Mouse (Mus musculus) forebrain, embryonic 14.5 days (tissue): ENCODE data around the gene Stab2. TPM values are rescaled to one million over a fixed set of nuclear protein-coding genes. Genes with fewer than 3 reads are reported as not detected.
A peak's percentile ranks its signal among the peaks of the same experiment; 100 is the strongest.

Experiments
- ATAC-seq: fragments of 200-750 bp; cut with Nextera tagmentation; 2 replicates; pipeline ENCODE4 v1.8.0; 2017; ENCODE audit warnings: mild to moderate bottlenecking, moderate library complexity
- DNase-seq: peaks from one replicate; pipeline ENCODE4 v3.0.0-alpha.2; 2015; ENCODE audit warnings: low spot score
- H3K27ac ChIP-seq: fragments of 300-500 bp; sonication (generic); 2 replicates; pipeline ENCODE4 v1.5.1; 2014; ENCODE audit warnings: low read depth, mild to moderate bottlenecking, control low read depth, low read length, moderate library complexity
- H3K27me3 ChIP-seq: fragments of 300-500 bp; sonication (generic); replicated peaks from 2 replicates; pipeline ENCODE4 v1.6.1; 2014; ENCODE audit warnings: low read length, control low read depth, mixed read lengths; ENCODE audit not compliant: control insufficient read depth, insufficient read depth
- H3K36me3 ChIP-seq: fragments of 300-500 bp; sonication (generic); 2 replicates; pipeline ENCODE4 v1.6.1; 2014; ENCODE audit warnings: low read length, control low read depth; ENCODE audit not compliant: control insufficient read depth, insufficient read depth
- H3K4me1 ChIP-seq: fragments of 300-500 bp; sonication (generic); 2 replicates; pipeline ENCODE4 v1.6.1; 2014; ENCODE audit warnings: antibody characterized with exemption, low read length, control low read depth; ENCODE audit not compliant: control insufficient read depth, insufficient read depth
- H3K4me2 ChIP-seq: fragments of 300-500 bp; sonication (generic); 2 replicates; pipeline ENCODE4 v1.6.1; 2014; ENCODE audit warnings: mild to moderate bottlenecking, control low read depth, low read length
- H3K4me3 ChIP-seq: fragments of 300-500 bp; sonication (generic); 2 replicates; pipeline ENCODE4 v1.5.1; 2014; ENCODE audit warnings: low read depth, low read length, control low read depth
- H3K9ac ChIP-seq: fragments of 300-500 bp; sonication (generic); 2 replicates; pipeline ENCODE4 v1.6.1; 2014; ENCODE audit warnings: mild to moderate bottlenecking, low read length, control low read depth, moderate library complexity
- H3K9me3 ChIP-seq: fragments of 300-500 bp; sonication (generic); replicated peaks from 2 replicates; pipeline ENCODE4 v1.6.1; 2016; ENCODE audit warnings: low read length, control low read depth, mixed read lengths; ENCODE audit not compliant: control insufficient read depth
- WGBS: fragments of 180-500 bp; shearing (Covaris S2); extraction: QIAGEN DNeasy Blood & Tissue Kit; methylation state at CpG from one replicate; pipeline ENCODE4 v1.1.7; 2014; 5-methylcytosine and 5-hydroxymethylcytosine counted together
- polyA plus RNA-seq: library from polyadenylated mRNA; unstranded; fragments of >200 nt; fragmentation: Nextera tagmentation; extraction: Ambion mirVana; gene quantifications from 2 replicates; pipeline ENCODE4 v1.2.1, GENCODE M21; 2014

The Stab2 gene
- polyA plus RNA-seq, 1 experiment from 2014 or later = 0.25 TPM

- Histone ChIP-seq H3K27me3 (no peaks in the 10 kb centered on the region), H3K4me2 (no peak overlapping the region), H3K9ac (no peak overlapping the region), H3K27ac (no peak overlapping the region), H3K36me3 (no peaks in the 10 kb centered on the region), H3K4me3 (no peak overlapping the region), H3K9me3 (no peaks in the 10 kb centered on the region), H3K4me1 (no peaks in the 10 kb centered on the region)
- ATAC-seq (no peak), DNase-seq (no peak)
- WGBS = 85% methylated on average over 1 of the region's 1 CpGs
Measured at GRCm38 (mm10) chr10:86891066-86891465, 116.8 kb downstream of the Stab2 start.

GRCm38 (mm10) chr10:86890166-86890930 lies 117.5 kb downstream of the Stab2 start:
- Histone ChIP-seq H3K4me1 (no peaks in the 10 kb centered on the region), H3K36me3 (no peaks in the 10 kb centered on the region), H3K9ac (no peak overlapping the region), H3K4me2 (no peak overlapping the region), H3K27me3 (no peaks in the 10 kb centered on the region), H3K27ac (no peak overlapping the region), H3K4me3 (no peak overlapping the region), H3K9me3 (no peaks in the 10 kb centered on the region)
- 89% methylated on average over 14 of the region's 14 CpGs for whole genome bisulfite sequencing
- ATAC-seq (no peak), DNase-seq (peak; percentile 23)

- DNase-seq = no peak
Measured at GRCm38 (mm10) chr10:86889440-86889839, 118.4 kb downstream of the Stab2 start.

GRCm38 (mm10) chr10:86886434-86886833 lies 121.4 kb downstream of the Stab2 start:
- Histone ChIP-seq H3K4me3 (no peak overlapping the region), H3K27ac (no peak overlapping the region), H3K9me3 (no peaks in the 10 kb centered on the region), H3K9ac (no peak overlapping the region), H3K4me2 (no peak overlapping the region), H3K4me1 (no peaks in the 10 kb centered on the region), H3K36me3 (no peaks in the 10 kb centered on the region), H3K27me3 (no peaks in the 10 kb centered on the region)
- DNase-seq (no peak), ATAC-seq (no peak)
- 100% methylated on average over 1 of the region's 1 CpGs for WGBS

More at GRCm38 (mm10) chr10:86889440-86889839, 118.4 kb downstream of the Stab2 start:
- H3K27me3 ChIP-seq = no peaks in the 10 kb centered on the region
- no peak overlapping the region for H3K4me3 ChIP-seq
- no peak overlapping the region for H3K4me2 ChIP-seq
- H3K27ac ChIP-seq = no peak overlapping the region
- no peaks in the 10 kb centered on the region for H3K36me3 ChIP-seq
- no peaks in the 10 kb centered on the region for H3K4me1 ChIP-seq
- H3K9ac ChIP-seq = no peak overlapping the region
- no peak for ATAC-seq
- no peaks in the 10 kb centered on the region for H3K9me3 ChIP-seq

- no peaks in the 10 kb centered on the region for H3K36me3 ChIP-seq
- no peak overlapping the region for H3K4me2 ChIP-seq
- H3K4me1 ChIP-seq = no peaks in the 10 kb centered on the region
- no peaks in the 10 kb centered on the region for H3K9me3 ChIP-seq
- no peak overlapping the region for H3K27ac ChIP-seq
- ATAC-seq (no peak), DNase-seq (no peak)
- H3K9ac ChIP-seq = no peak overlapping the region
- no peaks in the 10 kb centered on the region for H3K27me3 ChIP-seq
- no peak overlapping the region for H3K4me3 ChIP-seq
Measured at GRCm38 (mm10) chr10:86881448-86881847, 126.4 kb downstream of the Stab2 start.

- WGBS = 37% methylated on average over 4 of the region's 5 CpGs
- Histone ChIP-seq H3K4me2 (no peak overlapping the region), H3K36me3 (no peaks in the 10 kb centered on the region), H3K4me3 (no peak overlapping the region), H3K9ac (no peak overlapping the region), H3K27me3 (no peaks in the 10 kb centered on the region), H3K4me1 (no peaks in the 10 kb centered on the region), H3K9me3 (no peaks in the 10 kb centered on the region), H3K27ac (no peak overlapping the region)
- peak; percentile 16 for DNase-seq
- ATAC-seq = no peak
Measured at GRCm38 (mm10) chr10:86880071-86880806, 127.6 kb downstream of the Stab2 start.

- no peak overlapping the region for H3K4me3 ChIP-seq
- no peak overlapping the region for H3K27ac ChIP-seq
- H3K4me2 ChIP-seq = no peak overlapping the region
- DNase-seq (no peak), ATAC-seq (no peak)
- 86% methylated on average over 7 of the region's 7 CpGs for WGBS
- H3K4me1 ChIP-seq = no peaks in the 10 kb centered on the region
- H3K9me3 ChIP-seq = no peaks in the 10 kb centered on the region
- no peaks in the 10 kb centered on the region for H3K36me3 ChIP-seq
- H3K9ac ChIP-seq = no peak overlapping the region
- no peaks in the 10 kb centered on the region for H3K27me3 ChIP-seq
Measured at GRCm38 (mm10) chr10:86878721-86879120, 129.1 kb downstream of the Stab2 start.

- Histone ChIP-seq H3K4me2 (no peak overlapping the region), H3K27ac (no peak overlapping the region), H3K4me3 (no peak overlapping the region), H3K4me1 (no peaks in the 10 kb centered on the region), H3K9ac (no peak overlapping the region), H3K36me3 (no peaks in the 10 kb centered on the region), H3K27me3 (no peaks in the 10 kb centered on the region), H3K9me3 (no peaks in the 10 kb centered on the region)
- WGBS = 73% methylated on average over 5 of the region's 5 CpGs
- ATAC-seq (no peak), DNase-seq (no peak)
Measured at GRCm38 (mm10) chr10:86872591-86872990, 135.2 kb downstream of the Stab2 start.

GRCm38 (mm10) chr10:86872121-86872520 lies 135.7 kb downstream of the Stab2 start:
- ATAC-seq (no peak), DNase-seq (no peak)
- H3K36me3 ChIP-seq = no peaks in the 10 kb centered on the region
- H3K9ac ChIP-seq = no peak overlapping the region
- no peaks in the 10 kb centered on the region for H3K27me3 ChIP-seq
- no peaks in the 10 kb centered on the region for H3K9me3 ChIP-seq
- no peaks in the 10 kb centered on the region for H3K4me1 ChIP-seq
- no peak overlapping the region for H3K4me3 ChIP-seq
- H3K27ac ChIP-seq = no peak overlapping the region
- 79% methylated on average over 7 of the region's 7 CpGs for WGBS
- no peak overlapping the region for H3K4me2 ChIP-seq
